Mouse (Mus musculus) midbrain, embryonic 11.5 days (tissue): ENCODE measurements around the gene Ppfibp2. TPM values are rescaled to one million over a fixed set of nuclear protein-coding genes. Genes with fewer than 3 reads are reported as not detected.
A peak's percentile ranks its signal among the peaks of the same experiment; 100 is the strongest.

Source experiments
- ATAC-seq: fragments of 200-750 bp; cut with Nextera tagmentation; 2 replicates; pipeline ENCODE4 v1.8.0; 2017; ENCODE audit warnings: moderate TSS enrichment, moderate library complexity; ENCODE audit not compliant: low FRiP score
- DNase-seq: peaks from one replicate; pipeline ENCODE4 v3.0.0; 2015; ENCODE audit warnings: low spot score; ENCODE audit errors: missing footprints
- H3K27ac ChIP-seq: fragments of 300-500 bp; sonication (generic); 2 replicates; pipeline ENCODE4 v1.5.1; 2014; ENCODE audit warnings: low read depth, low read length
- H3K27me3 ChIP-seq: fragments of 300-500 bp; sonication (generic); 2 replicates; pipeline ENCODE4 v1.6.1; 2014; ENCODE audit warnings: mild to moderate bottlenecking, low read length, moderate library complexity, mixed read lengths; ENCODE audit not compliant: control insufficient read depth, insufficient read depth
- H3K36me3 ChIP-seq: fragments of 300-500 bp; sonication (generic); 2 replicates; pipeline ENCODE4 v1.6.1; 2014; ENCODE audit warnings: mild to moderate bottlenecking, low read length, moderate library complexity, mixed read lengths; ENCODE audit not compliant: control insufficient read depth, insufficient read depth
- H3K4me1 ChIP-seq: fragments of 300-500 bp; sonication (generic); 2 replicates; pipeline ENCODE4 v1.6.1; 2014; ENCODE audit warnings: low read length; ENCODE audit not compliant: control insufficient read depth, insufficient read depth
- H3K4me2 ChIP-seq: fragments of 300-500 bp; sonication (generic); 2 replicates; pipeline ENCODE4 v1.6.1; 2014; ENCODE audit warnings: mild to moderate bottlenecking, moderate library complexity
- H3K4me3 ChIP-seq: fragments of 300-500 bp; sonication (generic); 2 replicates; pipeline ENCODE4 v1.5.1; 2014; ENCODE audit warnings: low read depth, low read length
- H3K9ac ChIP-seq: fragments of 300-500 bp; sonication (generic); 2 replicates; pipeline ENCODE4 v1.6.1; 2014; ENCODE audit warnings: low read length
- H3K9me3 ChIP-seq: fragments of 300-500 bp; sonication (generic); 2 replicates; pipeline ENCODE4 v1.6.1; 2016; ENCODE audit warnings: low read length; ENCODE audit not compliant: control insufficient read depth
- WGBS: fragments of 180-500 bp; shearing (Covaris S2); extraction: QIAGEN DNeasy Blood & Tissue Kit; methylation state at CpG from one replicate; pipeline ENCODE4 v1.1.7; 2014; 5-methylcytosine and 5-hydroxymethylcytosine counted together
- polyA plus RNA-seq: library from polyadenylated mRNA; unstranded; fragments of >200 nt; fragmentation: Nextera tagmentation; extraction: Ambion mirVana; gene quantifications from 2 replicates; pipeline ENCODE4 v1.2.1, GENCODE M21; 2014

The Ppfibp2 gene
- polyA plus RNA-seq, 1 experiment from 2014 or later, result 2.9 TPM

GRCm38 (mm10) chr7:107568971-107569370 is 26.0 kb upstream of the Ppfibp2 start:
- Histone ChIP-seq H3K27ac (no peak overlapping the region), H3K4me1 (no peaks in the 10 kb centered on the region), H3K27me3 (no peaks in the 10 kb centered on the region), H3K4me3 (no peak overlapping the region), H3K9me3 (no peaks in the 10 kb centered on the region), H3K9ac (no peak overlapping the region), H3K36me3 (no peaks in the 10 kb centered on the region), H3K4me2 (no peak overlapping the region)
- ATAC-seq (no peak), DNase-seq (peak; percentile 64)
- WGBS, result 71% methylated on average over 4 of the region's 4 CpGs

GRCm38 (mm10) chr7:107573856-107574255 is 21.2 kb upstream of the Ppfibp2 start:
- Histone ChIP-seq H3K4me3 (no peak overlapping the region), H3K4me1 (no peaks in the 10 kb centered on the region), H3K9ac (no peak overlapping the region), H3K36me3 (no peaks in the 10 kb centered on the region), H3K9me3 (no peaks in the 10 kb centered on the region), H3K27me3 (no peaks in the 10 kb centered on the region), H3K27ac (no peak overlapping the region), H3K4me2 (no peak overlapping the region)
- ATAC-seq (no peak), DNase-seq (peak; percentile 72)
- 63% methylated on average over 2 of the region's 2 CpGs for WGBS

GRCm38 (mm10) chr7:107574276-107574675 is 20.7 kb upstream of the Ppfibp2 start:
- no peak overlapping the region for H3K4me2 ChIP-seq
- H3K9ac ChIP-seq, result no peak overlapping the region
- 70% methylated on average over 3 of the region's 3 CpGs for WGBS
- H3K4me3 ChIP-seq, result no peak overlapping the region
- DNase-seq (peak; percentile 65), ATAC-seq (no peak)
- H3K27me3 ChIP-seq, result no peaks in the 10 kb centered on the region
- no peaks in the 10 kb centered on the region for H3K9me3 ChIP-seq
- no peaks in the 10 kb centered on the region for H3K4me1 ChIP-seq
- H3K27ac ChIP-seq, result no peak overlapping the region
- H3K36me3 ChIP-seq, result no peaks in the 10 kb centered on the region

- peaks cover 3% of the 10 kb centered on the region; the same call in 1 of the 2 replicates for H3K4me1 ChIP-seq
- H3K36me3 ChIP-seq, result no peaks in the 10 kb centered on the region
- WGBS, result 62% methylated on average over 2 of the region's 2 CpGs
- no peaks in the 10 kb centered on the region for H3K9me3 ChIP-seq
- H3K4me2 ChIP-seq, result no peak overlapping the region
- ATAC-seq (no peak), DNase-seq (peak; percentile 78)
- no peak overlapping the region for H3K4me3 ChIP-seq
- H3K27ac ChIP-seq, result no peak overlapping the region
- no peak overlapping the region for H3K9ac ChIP-seq
- no peaks in the 10 kb centered on the region for H3K27me3 ChIP-seq
These were observed 2.4 kb upstream of the Ppfibp2 start for GRCm38 (mm10) chr7:107592641-107593040.

GRCm38 (mm10) chr7:107593904-107594303 is 1.1 kb upstream of the Ppfibp2 start:
- Histone ChIP-seq H3K9ac (no peak overlapping the region), H3K27me3 (no peaks in the 10 kb centered on the region), H3K9me3 (no peaks in the 10 kb centered on the region), H3K4me1 (peaks cover 3% of the 10 kb centered on the region; the same call in 1 of the 2 replicates), H3K27ac (no peak overlapping the region), H3K4me2 (peak overlapping the region; percentile 94; the same call in 1 of the 2 replicates), H3K36me3 (no peaks in the 10 kb centered on the region), H3K4me3 (no peak overlapping the region)
- ATAC-seq (no peak), DNase-seq (peak; percentile 78)
- 37% methylated on average over 7 of the region's 7 CpGs for WGBS

- peak overlapping the region; percentile 94 for H3K4me2 ChIP-seq
- peaks cover 3% of the 10 kb centered on the region; the same call in 1 of the 2 replicates for H3K4me1 ChIP-seq
- H3K4me3 ChIP-seq, result peak overlapping the region; percentile 51
- no peaks in the 10 kb centered on the region for H3K27me3 ChIP-seq
- H3K36me3 ChIP-seq, result no peaks in the 10 kb centered on the region
- DNase-seq, result no peak
- H3K9ac ChIP-seq, result peak overlapping the region; percentile 49
- H3K27ac ChIP-seq, result no peak overlapping the region
- H3K9me3 ChIP-seq, result no peaks in the 10 kb centered on the region
- 1% methylated on average over 16 of the region's 16 CpGs for WGBS
- ATAC-seq, result peak; percentile 75
These were observed 616 bp upstream of the Ppfibp2 start for GRCm38 (mm10) chr7:107594325-107594856.

- Histone ChIP-seq H3K4me1 (peaks cover 3% of the 10 kb centered on the region; the same call in 1 of the 2 replicates), H3K27ac (no peak overlapping the region), H3K27me3 (no peaks in the 10 kb centered on the region), H3K4me2 (peak overlapping the region; percentile 94), H3K9ac (no peak overlapping the region), H3K9me3 (no peaks in the 10 kb centered on the region), H3K4me3 (peak overlapping the region; percentile 51), H3K36me3 (no peaks in the 10 kb centered on the region)
- WGBS, result 13% methylated on average over 13 of the region's 13 CpGs
- DNase-seq, result peak; percentile 88
- no peak for ATAC-seq
These were observed 419 bp downstream of the Ppfibp2 start for GRCm38 (mm10) chr7:107595426-107595825.

GRCm38 (mm10) chr7:107596753-107597152 is 1.7 kb downstream of the Ppfibp2 start:
- Histone ChIP-seq H3K27ac (no peak overlapping the region), H3K9me3 (no peaks in the 10 kb centered on the region), H3K4me3 (no peak overlapping the region), H3K9ac (no peak overlapping the region), H3K36me3 (no peaks in the 10 kb centered on the region), H3K4me1 (peaks cover 3% of the 10 kb centered on the region; the same call in 1 of the 2 replicates), H3K4me2 (no peak overlapping the region), H3K27me3 (no peaks in the 10 kb centered on the region)
- ATAC-seq (no peak), DNase-seq (peak; percentile 12)

- 82% methylated on average over 3 of the region's 3 CpGs for WGBS
- ATAC-seq (no peak), DNase-seq (peak; percentile 44)
- H3K4me3 ChIP-seq, result no peak overlapping the region
- no peak overlapping the region for H3K4me2 ChIP-seq
- no peaks in the 10 kb centered on the region for H3K36me3 ChIP-seq
- no peaks in the 10 kb centered on the region for H3K27me3 ChIP-seq
- H3K9ac ChIP-seq, result no peak overlapping the region
- H3K4me1 ChIP-seq, result peaks cover 3% of the 10 kb centered on the region; the same call in 1 of the 2 replicates
- H3K27ac ChIP-seq, result no peak overlapping the region
- no peaks in the 10 kb centered on the region for H3K9me3 ChIP-seq
These were observed 2.9 kb downstream of the Ppfibp2 start for GRCm38 (mm10) chr7:107597956-107598355.
